Mouse (Mus musculus) layer of hippocampus, adult 11-12 months (tissue): ENCODE measurements around the gene Tcfl5.

Experiments used
- DNase-seq: peaks from one replicate; pipeline ENCODE4 v3.0.0; 2022; ENCODE audit warnings: low spot score

Gene Tcfl5

DNA sequence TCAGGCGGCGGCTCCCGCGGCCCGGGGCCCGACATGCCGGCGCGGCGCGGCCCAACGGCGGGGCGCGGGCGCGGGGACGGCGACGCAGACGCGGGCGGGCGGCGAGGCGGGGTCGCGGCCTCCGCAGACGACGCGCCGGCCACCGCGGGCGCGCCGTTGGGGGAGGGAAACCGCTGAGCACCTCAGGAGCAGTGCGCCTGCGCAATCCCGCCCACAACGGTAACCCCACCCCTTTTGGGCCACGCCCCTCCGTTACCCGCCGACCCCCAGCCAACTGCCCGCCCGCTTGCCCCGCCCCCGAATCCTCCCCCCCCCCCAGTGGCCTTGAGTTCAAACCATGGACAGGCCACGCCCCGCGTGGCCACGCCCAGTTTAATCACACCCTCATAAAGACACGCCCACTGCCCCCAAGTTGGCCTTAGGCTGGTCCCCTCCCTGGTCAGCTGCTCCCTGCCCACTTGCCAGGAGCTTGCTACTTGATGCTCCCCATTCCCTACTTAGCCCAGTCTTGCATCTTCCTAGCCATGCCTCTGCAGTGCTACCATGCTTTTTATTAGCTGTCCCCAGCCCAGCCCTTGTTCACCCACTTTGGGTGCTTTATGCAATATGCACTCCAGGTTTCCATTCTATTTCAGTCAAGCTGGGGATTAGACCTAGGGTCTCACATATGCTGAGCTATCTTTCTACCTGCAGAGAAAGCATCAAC is at the start of gene Tcfl5:
Gene Tcfl5, minus strand, starts transcription at position 154 of the 706 bp plus-strand sequence.
- DNase-seq = no peak

- no peak for DNase-seq
Measured at GRCm38 (mm10) chr2:180689841-180690240, 47.3 kb upstream of the Tcfl5 start.

DNA sequence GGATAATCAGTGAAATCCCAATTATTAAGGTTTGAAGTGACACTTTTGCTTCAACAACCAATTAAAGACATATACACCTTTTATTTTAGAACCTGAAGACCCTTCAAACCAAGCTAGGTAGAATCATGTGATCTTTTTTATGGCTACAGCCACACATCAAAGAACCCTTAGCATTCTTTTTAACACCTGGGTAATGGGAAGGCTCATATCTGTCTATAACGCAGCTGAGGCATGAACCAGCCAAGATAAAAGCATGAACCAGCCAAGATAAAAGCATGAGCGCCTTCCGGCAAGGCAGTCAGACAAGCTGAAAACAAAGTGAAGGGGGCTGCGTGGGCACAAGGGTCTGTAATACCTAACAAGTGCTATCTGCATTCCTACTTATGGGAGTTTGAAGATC is 41.5 kb upstream of the Tcfl5 start:
- DNase-seq = no peak

GRCm38 (mm10) chr2:180683524-180683923 is 41.0 kb upstream of the Tcfl5 start:
- no peak for DNase-seq

GRCm38 (mm10) chr2:180681225-180681624 is 38.7 kb upstream of the Tcfl5 start:
- no peak for DNase-seq

DNA sequence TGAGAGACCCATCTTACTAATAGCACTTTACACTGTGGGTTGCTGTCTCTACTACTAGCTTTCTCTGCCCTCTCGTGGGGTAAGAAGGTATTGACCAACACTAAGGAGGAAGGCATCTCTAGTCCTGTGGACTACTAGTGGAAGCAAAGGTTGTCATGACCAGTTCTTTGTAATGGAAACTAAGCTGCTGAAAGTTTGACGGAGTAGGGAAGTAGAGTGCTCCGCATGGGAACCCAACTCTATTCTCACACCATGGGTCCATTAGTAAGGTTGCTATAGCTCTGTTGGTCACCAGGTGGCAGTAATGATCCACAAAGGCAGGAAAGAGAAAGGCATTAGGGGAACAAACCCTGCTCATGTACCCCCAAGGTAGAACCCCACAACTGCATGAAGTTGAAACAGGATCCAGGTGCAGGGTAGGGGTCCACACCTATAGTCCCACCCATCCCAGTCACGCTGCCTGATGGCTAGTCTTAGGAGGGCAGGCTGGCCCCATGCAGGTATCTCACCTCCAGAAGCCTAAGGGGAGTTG is 36.2 kb upstream of the Tcfl5 start:
- DNase-seq = peak; percentile 81

- no peak for DNase-seq
Measured at GRCm38 (mm10) chr2:180676706-180677105, 34.2 kb upstream of the Tcfl5 start.

- no peak for DNase-seq
Measured at GRCm38 (mm10) chr2:180662008-180662407, 19.5 kb upstream of the Tcfl5 start.

GRCm38 (mm10) chr2:180660521-180660920 is 18.0 kb upstream of the Tcfl5 start:
- no peak for DNase-seq

DNA sequence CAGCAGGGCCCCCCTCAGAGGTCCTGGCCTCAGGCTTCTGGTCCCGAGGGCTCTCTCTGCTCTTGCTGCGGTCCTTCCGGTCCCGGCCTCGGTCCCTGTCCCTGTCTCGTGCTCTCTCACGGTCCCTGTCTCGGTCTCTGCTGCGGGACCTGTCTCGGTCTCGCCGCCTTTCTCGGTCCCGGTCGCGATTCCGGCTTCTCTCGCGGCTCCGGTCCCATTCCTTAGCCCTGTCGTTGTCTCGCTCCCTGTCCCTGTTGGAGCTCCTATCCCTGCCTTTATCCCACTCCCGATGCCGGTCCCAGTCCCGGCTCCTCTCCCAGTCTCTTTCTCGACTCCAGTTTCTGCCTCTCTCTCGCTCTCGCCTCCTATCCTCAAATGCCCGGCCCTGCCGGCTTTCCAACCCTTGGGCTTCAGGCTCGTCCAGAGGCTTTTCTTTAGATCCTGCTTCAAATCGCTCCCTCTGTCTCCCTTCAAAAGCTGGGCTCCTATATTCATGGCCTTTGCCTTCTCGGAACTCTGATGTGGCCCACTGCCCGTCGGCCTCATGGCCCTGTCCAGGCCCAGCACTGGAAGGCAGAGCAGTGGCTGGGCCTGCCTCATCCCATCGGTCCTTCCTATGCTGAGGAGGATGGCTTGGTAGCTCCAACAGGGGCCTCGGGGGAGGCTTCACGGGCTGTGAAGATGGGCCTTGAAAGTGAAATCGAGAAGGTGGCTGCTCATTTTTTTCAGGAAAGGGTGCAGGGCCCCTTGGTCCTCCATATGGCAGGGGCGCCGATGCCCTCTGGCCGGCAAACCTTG is 17.0 kb upstream of the Tcfl5 start:
- DNase-seq = no peak

- DNase-seq = no peak
Measured at GRCm38 (mm10) chr2:180658381-180658780, 15.9 kb upstream of the Tcfl5 start.

- DNase-seq = peak; percentile 83
Measured at GRCm38 (mm10) chr2:180657394-180658013, 15.0 kb upstream of the Tcfl5 start.

- no peak for DNase-seq
Measured at GRCm38 (mm10) chr2:180655150-180655549, 12.6 kb upstream of the Tcfl5 start.

DNA sequence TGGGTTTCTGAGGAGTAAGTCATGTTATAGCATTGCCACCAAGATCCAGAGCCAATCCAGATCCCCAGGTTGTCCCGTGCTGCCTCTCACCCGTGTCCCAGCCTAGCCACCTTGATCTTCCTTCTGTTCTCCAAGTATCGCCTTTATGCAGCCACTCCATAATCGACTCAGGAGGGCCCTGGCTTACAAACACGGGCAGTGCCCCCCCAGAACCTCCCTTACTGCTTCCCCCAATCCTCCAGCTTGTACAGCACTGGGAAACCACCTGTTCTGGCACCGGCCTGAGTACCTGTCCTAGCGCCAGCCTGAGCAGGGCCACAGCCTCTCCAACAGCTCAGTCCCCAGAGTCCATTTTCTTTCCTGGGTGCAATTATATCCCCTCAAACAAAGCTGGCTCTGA is 12.2 kb upstream of the Tcfl5 start:
- DNase-seq = no peak

DNA sequence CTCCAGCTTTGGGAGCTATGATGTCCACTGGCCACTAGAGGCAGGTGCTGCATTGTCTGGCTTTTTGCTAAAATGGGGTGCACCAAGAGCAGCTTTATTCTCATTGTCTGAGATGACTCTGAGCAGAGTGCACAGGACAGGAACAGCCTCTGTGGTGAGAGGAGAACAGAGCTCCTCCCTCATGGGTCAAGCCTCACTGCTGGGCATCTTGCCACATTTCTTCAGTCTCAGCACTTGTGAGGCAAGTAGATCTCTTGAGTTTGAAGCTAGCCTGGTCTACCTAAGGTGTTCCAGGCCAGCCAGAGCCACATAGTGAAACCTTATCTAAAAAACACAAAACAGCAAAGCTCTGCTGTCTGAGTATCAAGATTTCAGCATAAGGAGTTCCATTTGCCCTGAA is 4.3 kb upstream of the Tcfl5 start:
- no peak for DNase-seq

GRCm38 (mm10) chr2:180643626-180644025 is 1.1 kb upstream of the Tcfl5 start:
- no peak for DNase-seq

GRCm38 (mm10) chr2:180641576-180642554 is 643 bp downstream of the Tcfl5 start:
- no peak for DNase-seq

- no peak for DNase-seq
Measured at GRCm38 (mm10) chr2:180611882-180612281, 30.6 kb downstream of the Tcfl5 start.

GRCm38 (mm10) chr2:180610283-180610682 is 32.2 kb downstream of the Tcfl5 start:
- DNase-seq = no peak

GRCm38 (mm10) chr2:180604781-180605180 is 37.7 kb downstream of the Tcfl5 start:
- DNase-seq = no peak

- no peak for DNase-seq
Measured at GRCm38 (mm10) chr2:180600569-180601021, 41.9 kb downstream of the Tcfl5 start.
